Mouse (Mus musculus) thymus, adult 18-20 months (tissue): Measurements from ENCODE around the gene Lman1l.
A peak's percentile ranks its signal among the peaks of the same experiment; 100 is the strongest.

Experiments used
- DNase-seq, 2 experiments: peaks; one replicate each; pipeline ENCODE4 v3.0.0; 2022; ENCODE audit warnings: mixed read lengths in 2 of 2

Gene Lman1l

GRCm38 (mm10) chr9:57617556-57618169 lies 2.9 kb downstream of the Lman1l start:
- no peak for DNase-seq

GRCm38 (mm10) chr9:57614786-57615185 lies 5.8 kb downstream of the Lman1l start:
- DNase-seq = no peak

- no peak for DNase-seq
Observed at GRCm38 (mm10) chr9:57613975-57614374, 6.6 kb downstream of the Lman1l start.

- DNase-seq = no peak
Observed at GRCm38 (mm10) chr9:57612587-57612986, 8.0 kb downstream of the Lman1l start.

GRCm38 (mm10) chr9:57610359-57610826 lies 10.2 kb downstream of the Lman1l start:
- no peak for DNase-seq

- DNase-seq = no peak
Observed at GRCm38 (mm10) chr9:57609803-57610202, 10.8 kb downstream of the Lman1l start.

GRCm38 (mm10) chr9:57606139-57606851 lies 14.3 kb downstream of the Lman1l start, which contains the start of gene Cplx3:
TSS of gene Cplx3 (minus strand) at chr9:57606281.
- no peak for DNase-seq

- no peak for DNase-seq
Observed at GRCm38 (mm10) chr9:57605503-57605902, 15.1 kb downstream of the Lman1l start.

- no peak for DNase-seq
Observed at GRCm38 (mm10) chr9:57604875-57605274, 15.7 kb downstream of the Lman1l start.

- no peak for DNase-seq
Observed at GRCm38 (mm10) chr9:57602098-57602497, 18.5 kb downstream of the Lman1l start.

- no peak for DNase-seq
Observed at GRCm38 (mm10) chr9:57601353-57601706, 19.2 kb downstream of the Lman1l start.

- DNase-seq = no peak
Observed at GRCm38 (mm10) chr9:57600620-57601352, 19.8 kb downstream of the Lman1l start.

- DNase-seq = no peak
Observed at GRCm38 (mm10) chr9:57598851-57599563, 21.6 kb downstream of the Lman1l start.

- DNase-seq = no peak
Observed at GRCm38 (mm10) chr9:57597929-57598382, 22.6 kb downstream of the Lman1l start.

GRCm38 (mm10) chr9:57597265-57597664 lies 23.3 kb downstream of the Lman1l start:
- no peak for DNase-seq

GRCm38 (mm10) chr9:57594174-57594509 lies 26.4 kb downstream of the Lman1l start:
- DNase-seq = no peak

- DNase-seq = no peak
Observed at GRCm38 (mm10) chr9:57593454-57594173, 27.0 kb downstream of the Lman1l start.

- DNase-seq = no peak
Observed at GRCm38 (mm10) chr9:57590726-57591125, 29.8 kb downstream of the Lman1l start.

- DNase-seq = peak; percentile 84
Observed at GRCm38 (mm10) chr9:57589224-57590126, 31.1 kb downstream of the Lman1l start, which contains the start of gene Ulk3. TSS of gene Ulk3 (plus strand) at chr9:57589452.

GRCm38 (mm10) chr9:57584991-57585390 lies 35.6 kb downstream of the Lman1l start:
- no peak for DNase-seq
